Mouse (Mus musculus): ENCODE measurements around the gene Tspan4. TPM values are rescaled to one million over a fixed set of nuclear protein-coding genes. Genes with fewer than 3 reads are reported as not detected.
A peak's percentile ranks its signal among the peaks of the same experiment; 100 is the strongest.

Tspan4 gene
- total RNA-seq, 2 experiments from 2014 or later: 13.6 to 13.7 TPM

DNA sequence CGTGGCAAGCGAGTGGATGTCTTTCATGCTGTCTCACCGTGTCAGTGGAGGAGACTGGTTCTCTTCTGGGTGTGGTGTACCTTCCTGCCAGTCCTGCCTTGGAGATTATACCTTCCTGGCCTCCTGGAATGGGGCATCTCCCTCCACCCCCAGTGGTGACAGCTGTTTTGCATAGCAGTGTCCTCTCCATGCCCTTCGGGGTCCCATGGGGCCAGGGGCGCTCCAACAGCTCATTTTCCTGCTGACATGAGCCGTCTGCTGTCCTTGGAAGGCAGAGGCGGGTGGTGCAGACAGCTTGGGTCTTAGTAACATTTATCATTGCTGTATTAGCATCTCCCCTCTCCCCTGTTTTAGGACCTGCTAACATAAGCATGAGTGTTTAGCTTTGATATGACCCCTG, 12.1 kb downstream of the Tspan4 start:
- no peak for TF ChIP-seq CTCF (conservative IDR thresholded peaks at IDR 0.05)
- DNase-seq (ENCODE audit: low spot score in 2 of 2): no peak
- H3K4me3 ChIP-seq: no peak overlapping the region
- no peak overlapping the region for H3K27ac ChIP-seq

DNA sequence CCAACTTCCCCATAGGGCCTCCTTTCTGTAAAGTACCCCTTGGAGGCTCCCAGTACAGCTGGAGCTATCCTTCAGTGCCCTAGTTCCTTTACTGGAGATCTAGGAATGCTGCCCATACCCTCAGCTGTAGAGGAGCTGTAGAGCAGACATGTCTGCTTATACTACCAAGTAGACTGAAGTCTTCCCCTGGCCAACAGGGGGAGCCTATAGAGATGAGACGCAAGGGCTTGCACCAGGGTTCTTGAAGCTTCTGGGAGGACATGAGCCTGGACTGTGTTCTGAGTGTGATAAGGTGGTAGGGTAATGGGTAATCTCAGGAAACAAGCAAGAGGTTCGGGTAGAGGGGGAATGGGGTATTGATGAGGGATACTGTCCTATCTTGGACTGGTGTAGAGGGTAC, 16.1 kb downstream of the Tspan4 start:
- H3K4me3 ChIP-seq: no peak overlapping the region

DNA sequence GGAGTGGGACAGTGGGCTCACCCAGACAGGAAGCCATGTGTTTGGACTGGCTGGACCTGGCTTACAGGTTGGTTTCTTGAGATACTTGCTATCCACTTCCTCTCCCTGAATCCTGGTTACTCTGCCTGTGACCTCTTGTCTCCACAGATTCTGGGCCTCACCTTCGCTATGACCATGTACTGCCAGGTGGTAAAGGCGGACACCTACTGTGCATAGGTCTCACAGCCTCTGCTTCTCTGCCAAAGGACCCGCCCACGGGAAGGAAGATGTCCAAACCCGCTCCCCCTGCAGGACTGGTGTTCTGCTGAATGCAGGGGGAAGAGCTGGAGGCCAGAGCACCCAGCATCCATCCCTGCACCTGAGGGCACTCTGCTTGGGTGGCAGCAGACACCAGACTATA, 17.7 kb downstream of the Tspan4 start:
- no peak for TF ChIP-seq CTCF (conservative IDR thresholded peaks at IDR 0.05)
- Histone ChIP-seq H3K4me3 (no peak overlapping the region), H3K27ac (no peak overlapping the region)
- no peak for DNase-seq (ENCODE audit: low spot score in 2 of 2)

More for the DNA sequence above, 16.1 kb downstream of the Tspan4 start:
- peak; percentile 62 for TF ChIP-seq CTCF (conservative IDR thresholded peaks at IDR 0.05)
- DNase-seq (ENCODE audit: low spot score in 2 of 2): no peak
- H3K27ac ChIP-seq: no peak overlapping the region

DNA sequence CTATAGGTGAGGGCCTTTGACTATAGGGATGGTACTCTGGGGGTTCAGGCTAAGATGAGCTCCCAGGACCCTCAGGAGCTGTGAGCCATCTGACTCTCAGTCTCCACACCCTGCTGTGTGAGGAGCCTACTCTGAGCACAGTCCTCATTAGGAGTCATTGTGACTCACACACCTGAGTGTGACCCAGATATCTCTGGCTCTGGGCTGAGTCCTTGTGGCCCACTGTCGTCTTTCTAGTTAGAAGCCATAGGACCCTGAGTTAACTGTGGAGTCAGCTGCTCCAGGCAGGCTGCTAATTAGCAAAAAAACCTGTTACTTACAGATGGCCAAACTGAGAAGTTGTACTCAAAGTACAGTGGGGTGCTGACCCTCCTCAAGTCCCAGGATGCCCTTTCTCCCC, 18.7 kb downstream of the Tspan4 start:
- Histone ChIP-seq H3K4me3 (no peak overlapping the region), H3K27ac (no peak overlapping the region)
- TF ChIP-seq CTCF (conservative IDR thresholded peaks at IDR 0.05): no peak
- DNase-seq (ENCODE audit: low spot score in 2 of 2): no peak

DNA sequence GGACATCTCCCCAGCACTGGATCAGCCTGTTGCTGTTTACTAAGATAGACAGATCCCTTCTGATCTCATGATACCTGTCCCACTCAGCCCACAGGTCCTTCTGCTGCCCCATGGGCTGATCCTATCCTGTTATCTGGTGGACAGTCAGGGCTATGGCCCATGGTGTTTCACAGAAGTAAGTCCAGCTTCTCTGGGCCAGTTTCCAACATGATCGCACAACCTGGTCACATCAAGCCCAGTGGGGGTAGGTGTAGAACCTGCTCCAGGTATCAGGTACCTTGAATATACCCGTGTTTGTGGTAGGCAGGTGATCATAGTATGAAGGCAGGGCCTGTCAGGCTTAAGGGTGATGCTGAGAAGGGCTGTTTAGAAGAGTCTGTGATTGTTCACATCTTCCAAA, 20.3 kb downstream of the Tspan4 start:
- DNase-seq (ENCODE audit: low spot score in 2 of 2): no peak
- Histone ChIP-seq H3K4me3 (no peak overlapping the region), H3K27ac (no peak overlapping the region)
- TF ChIP-seq CTCF (conservative IDR thresholded peaks at IDR 0.05): no peak

DNA sequence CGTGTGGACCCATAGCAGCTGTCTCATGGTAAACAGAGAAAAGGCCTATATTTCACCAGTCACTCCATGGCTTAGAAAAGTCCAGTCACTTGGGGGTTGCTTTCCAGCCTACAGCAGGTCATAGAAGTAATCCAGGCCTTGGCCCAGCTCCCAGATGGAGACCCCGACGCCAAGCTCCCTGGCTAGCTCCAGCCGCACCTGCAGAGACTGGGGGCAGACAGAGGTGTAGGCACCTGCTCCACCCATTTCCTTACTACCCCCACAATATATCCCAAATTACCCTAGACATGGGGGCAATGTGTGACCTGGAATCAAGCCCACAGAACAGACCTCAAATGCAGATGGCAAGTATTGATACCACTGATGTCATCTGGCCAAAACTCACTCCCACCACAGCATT, 20.9 kb downstream of the Tspan4 start:
- no peak for DNase-seq (ENCODE audit: low spot score in 2 of 2)
- TF ChIP-seq CTCF (conservative IDR thresholded peaks at IDR 0.05): no peak
- no peak overlapping the region for H3K27ac ChIP-seq
- no peak overlapping the region for H3K4me3 ChIP-seq

DNA sequence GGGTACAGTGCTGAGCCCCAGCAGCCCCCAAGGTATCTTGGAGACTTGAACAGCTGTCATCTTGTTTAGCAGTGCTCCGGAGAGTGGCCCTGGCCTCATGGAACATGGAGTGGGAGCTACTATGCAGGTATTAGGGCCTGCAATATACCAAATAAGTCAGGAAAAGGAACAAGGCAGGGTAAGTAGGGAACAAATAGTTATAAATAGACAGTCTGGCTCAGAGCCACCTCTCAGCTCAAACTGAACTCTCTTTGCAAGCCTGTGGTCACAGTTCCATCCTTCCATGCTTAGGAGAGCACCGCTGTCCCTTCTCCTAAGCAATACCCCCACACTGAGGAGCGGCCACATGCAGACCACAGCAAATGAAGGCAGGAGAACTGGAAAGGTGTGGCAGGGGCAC, 22.6 kb downstream of the Tspan4 start:
- TF ChIP-seq CTCF (conservative IDR thresholded peaks at IDR 0.05): no peak
- no peak for DNase-seq (ENCODE audit: low spot score in 2 of 2)
- H3K27ac ChIP-seq: peak overlapping the region; percentile 28; the same call in 1 of the 2 replicates

DNA sequence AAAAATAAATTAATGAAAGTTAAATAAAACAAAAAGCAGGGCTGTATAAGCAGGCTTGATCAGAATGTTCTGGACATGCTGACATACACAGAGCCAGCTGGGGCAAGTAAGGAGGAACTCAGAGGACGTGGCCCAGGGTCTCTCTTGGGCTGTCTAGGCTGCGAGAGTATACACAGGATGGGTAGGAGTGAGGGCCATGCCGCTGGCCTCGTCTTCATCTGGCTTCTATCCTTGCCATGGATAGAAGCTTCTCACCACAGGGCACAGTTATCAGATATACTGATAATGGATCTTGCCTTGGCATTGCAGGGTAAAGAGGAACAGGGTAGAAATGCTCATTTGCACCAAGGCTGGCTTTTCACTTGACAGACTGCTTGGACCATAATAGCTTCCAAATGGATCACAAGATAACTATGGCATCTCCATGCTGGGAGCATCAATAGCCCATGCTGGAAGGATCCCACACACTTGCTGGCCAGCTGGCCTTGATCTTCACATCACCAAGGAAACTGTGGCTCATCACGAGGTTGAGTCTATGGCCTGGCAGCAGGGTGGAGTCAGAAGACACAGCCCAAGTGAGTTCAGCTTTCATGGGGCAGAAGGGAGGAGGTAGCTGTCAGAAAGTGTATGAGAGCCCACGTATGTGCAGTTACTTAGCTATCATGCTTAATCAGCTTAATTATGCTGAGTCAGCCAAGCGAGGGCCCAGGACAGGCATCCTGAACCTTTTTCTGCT, 26.9 kb downstream of the Tspan4 start:
- TF ChIP-seq CTCF (conservative IDR thresholded peaks at IDR 0.05): no peak
- no peak overlapping the region for H3K27ac ChIP-seq

More for the DNA sequence above, 22.6 kb downstream of the Tspan4 start:
- H3K4me3 ChIP-seq: no peak overlapping the region

DNA sequence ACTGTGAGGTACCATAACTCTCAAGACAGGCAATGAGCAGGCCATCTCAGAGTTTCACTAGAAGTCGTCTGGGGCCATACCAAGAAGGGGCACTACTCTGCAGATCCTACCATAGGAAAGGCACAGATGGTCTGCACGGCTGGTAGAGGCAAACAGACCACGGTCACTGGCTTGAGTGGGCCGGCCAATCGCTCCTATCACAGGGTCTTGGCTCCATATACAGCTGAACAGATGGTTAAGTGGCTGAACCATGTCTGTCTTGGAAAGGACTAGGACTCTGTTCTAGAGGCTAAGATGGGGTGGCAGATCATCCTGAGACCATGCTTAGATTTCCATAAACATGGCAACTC, 27.5 kb downstream of the Tspan4 start:
- TF ChIP-seq CTCF (conservative IDR thresholded peaks at IDR 0.05): no peak
- no peak overlapping the region for H3K27ac ChIP-seq
- H3K4me3 ChIP-seq: no peak overlapping the region
- DNase-seq (ENCODE audit: low spot score in 2 of 2): no peak

More for the DNA sequence above, 26.9 kb downstream of the Tspan4 start:
- H3K4me3 ChIP-seq: no peak overlapping the region
- no peak for DNase-seq (ENCODE audit: low spot score in 2 of 2)

DNA sequence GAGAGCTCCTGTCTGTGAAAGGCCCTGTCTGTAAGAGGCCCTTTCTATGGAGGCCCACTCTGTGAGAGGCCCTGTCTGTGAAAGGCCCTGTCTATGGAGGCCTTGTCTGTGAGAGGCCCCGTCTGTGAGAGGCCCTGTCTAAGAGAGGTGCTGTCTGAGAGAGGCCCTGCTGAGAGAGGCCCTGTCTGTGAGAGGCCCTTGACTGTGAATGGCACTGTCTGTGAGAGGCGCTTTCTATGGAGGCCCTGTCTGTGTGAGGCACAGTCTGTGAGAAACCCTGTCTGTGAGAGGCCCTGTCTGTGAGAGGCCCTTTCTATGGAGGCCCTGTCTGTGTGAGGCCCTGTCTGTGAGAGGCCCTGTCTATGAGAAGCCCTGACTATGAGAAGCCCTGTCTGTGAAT, 31.2 kb downstream of the Tspan4 start:
- Histone ChIP-seq H3K4me3 (no peak overlapping the region), H3K27ac (no peak overlapping the region)
- TF ChIP-seq CTCF (conservative IDR thresholded peaks at IDR 0.05): no peak
- no peak for DNase-seq (ENCODE audit: low spot score in 2 of 2)

DNA sequence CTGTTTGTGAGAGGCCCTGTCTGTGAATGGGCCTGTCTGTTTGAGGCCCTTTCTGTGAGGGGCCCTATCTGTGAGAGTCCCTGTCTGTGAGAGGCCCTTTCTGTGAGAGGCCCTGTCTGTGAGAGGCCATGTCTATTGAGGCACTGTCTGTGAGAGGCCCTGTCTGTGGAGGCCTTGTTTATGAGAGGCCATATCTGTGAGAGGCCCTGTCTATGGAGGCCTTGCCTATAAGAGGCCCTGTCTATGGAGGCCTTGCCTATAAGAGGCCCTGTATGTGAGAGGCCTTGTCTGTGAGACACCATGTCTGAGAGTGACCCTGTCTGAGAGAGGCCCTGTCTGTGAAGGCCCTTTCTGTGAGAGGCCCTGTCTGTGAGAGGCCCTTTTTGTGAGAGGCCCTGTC, 33.1 kb downstream of the Tspan4 start:
- no peak for TF ChIP-seq CTCF (conservative IDR thresholded peaks at IDR 0.05)
- Histone ChIP-seq H3K27ac (no peak overlapping the region), H3K4me3 (no peak overlapping the region)
- DNase-seq (ENCODE audit: low spot score in 2 of 2): no peak

DNA sequence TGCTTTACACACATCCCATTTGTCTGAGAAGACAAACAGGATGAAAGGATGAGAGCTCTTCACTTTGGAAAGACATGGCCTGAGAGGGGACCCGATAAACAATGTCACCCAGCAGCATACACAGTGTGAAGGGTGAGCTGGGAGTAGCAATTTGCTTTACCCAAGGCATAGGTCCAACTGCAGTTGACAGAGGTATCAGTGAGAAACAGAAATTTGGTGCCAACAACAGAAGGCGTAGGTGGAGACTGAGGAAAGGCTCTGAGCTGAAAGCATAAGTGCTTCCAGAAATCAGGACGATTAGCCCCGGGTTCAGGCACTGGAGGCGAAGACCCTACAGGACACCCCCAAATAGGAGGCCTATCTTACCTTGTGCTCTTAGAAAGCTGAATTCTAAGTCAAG, 35.2 kb downstream of the Tspan4 start:
- no peak for TF ChIP-seq CTCF (conservative IDR thresholded peaks at IDR 0.05)
- DNase-seq (ENCODE audit: low spot score in 2 of 2): no peak
- H3K27ac ChIP-seq: peak overlapping the region; percentile 74
- H3K4me3 ChIP-seq: no peak overlapping the region

DNA sequence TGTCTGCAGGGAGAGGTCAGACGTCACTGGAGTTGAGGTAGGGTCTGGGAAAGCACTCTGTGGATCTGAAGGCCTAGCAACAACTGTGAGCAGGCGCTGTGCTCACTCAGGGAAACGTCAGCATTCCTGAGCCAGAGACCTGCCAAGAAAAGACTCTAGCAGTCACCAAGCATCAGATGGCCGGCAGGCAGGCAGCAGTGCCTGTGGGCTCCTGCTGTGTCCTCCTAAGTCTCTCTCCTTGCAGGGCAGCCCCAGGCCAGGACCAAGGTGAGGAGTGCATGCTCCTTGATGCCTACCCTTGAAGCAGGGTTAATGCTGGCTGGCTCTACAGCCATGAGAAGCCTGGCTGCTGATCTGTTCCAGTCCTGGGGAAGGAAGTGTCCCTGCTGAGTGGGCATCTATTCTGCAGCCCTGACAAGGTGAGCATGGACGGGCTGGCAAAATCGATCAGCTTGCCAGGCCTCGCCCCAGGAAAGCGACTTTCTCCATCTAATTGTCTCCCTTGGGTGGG, 35.7 kb downstream of the Tspan4 start:
- no peak for TF ChIP-seq CTCF (conservative IDR thresholded peaks at IDR 0.05)

DNA sequence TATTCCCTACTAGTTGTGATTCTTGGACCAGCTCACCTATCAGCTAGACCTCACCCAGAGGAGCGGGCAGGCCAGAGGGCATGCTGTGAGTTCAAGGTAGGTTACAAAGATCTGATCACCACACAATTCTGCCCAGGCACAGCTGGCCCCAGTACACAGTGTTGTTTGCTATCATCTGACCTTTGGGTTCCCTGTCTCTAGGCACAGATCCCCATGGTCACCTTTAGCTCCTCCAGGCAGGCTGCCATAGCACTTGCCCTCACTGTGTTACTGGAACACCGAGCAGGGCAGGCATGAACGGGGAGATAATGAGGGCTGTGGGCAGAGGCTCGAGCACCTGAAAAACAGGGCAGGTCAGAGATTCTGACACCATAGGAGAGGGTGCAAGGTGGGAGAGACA, 42.6 kb downstream of the Tspan4 start:
- no peak overlapping the region for H3K4me3 ChIP-seq
- DNase-seq (ENCODE audit: low spot score in 2 of 2): no peak
- TF ChIP-seq CTCF (conservative IDR thresholded peaks at IDR 0.05): no peak
- H3K27ac ChIP-seq: no peak overlapping the region

More for the DNA sequence above, 35.7 kb downstream of the Tspan4 start:
- Histone ChIP-seq H3K4me3 (no peak overlapping the region), H3K27ac (peak overlapping the region; percentile 74)
- no peak for DNase-seq (ENCODE audit: low spot score in 2 of 2)

Measured in layer of hippocampus, adult 2 months (tissue).